Mouse (Mus musculus) hindbrain, embryonic 16.5 days (tissue): ENCODE measurements around the gene Olfr160. TPM values are rescaled to one million over a fixed set of nuclear protein-coding genes. Genes with fewer than 3 reads are reported as not detected.

ENCODE experiments used
- ATAC-seq: fragments of 200-750 bp; cut with Nextera tagmentation; 2 replicates; pipeline ENCODE4 v1.8.0; 2017; ENCODE audit warnings: moderate TSS enrichment, moderate library complexity
- H3K27ac ChIP-seq: fragments of 300-500 bp; sonication (generic); 2 replicates; pipeline ENCODE4 v1.5.1; 2014; ENCODE audit warnings: low read depth, mild to moderate bottlenecking, control low read depth, low read length, moderate library complexity
- H3K27me3 ChIP-seq: fragments of 300-500 bp; sonication (generic); replicated peaks from 2 replicates; pipeline ENCODE4 v1.6.1; 2014; ENCODE audit warnings: low read length; ENCODE audit not compliant: control insufficient read depth, insufficient read depth
- H3K36me3 ChIP-seq: fragments of 300-500 bp; sonication (generic); 2 replicates; pipeline ENCODE4 v1.6.1; 2014; ENCODE audit warnings: mild to moderate bottlenecking, low read length, moderate library complexity, mixed read lengths; ENCODE audit not compliant: control insufficient read depth, insufficient read depth
- H3K4me1 ChIP-seq: fragments of 300-500 bp; sonication (generic); 2 replicates; pipeline ENCODE4 v1.6.1; 2014; ENCODE audit warnings: low read depth, low read length; ENCODE audit not compliant: control insufficient read depth, insufficient read depth
- H3K4me2 ChIP-seq: fragments of 300-500 bp; sonication (generic); 2 replicates; pipeline ENCODE4 v1.6.1; 2014; ENCODE audit warnings: mild to moderate bottlenecking, low read length, control low read depth, moderate library complexity
- H3K4me3 ChIP-seq: fragments of 300-500 bp; sonication (generic); 2 replicates; pipeline ENCODE4 v1.5.1; 2014; ENCODE audit warnings: mild to moderate bottlenecking, low read length, control low read depth, moderate library complexity
- H3K9ac ChIP-seq: fragments of 300-500 bp; sonication (generic); 2 replicates; pipeline ENCODE4 v1.6.1; 2014; ENCODE audit warnings: low read depth, mild to moderate bottlenecking, control low read depth, low read length, moderate library complexity
- H3K9me3 ChIP-seq: fragments of 300-500 bp; sonication (generic); 2 replicates; pipeline ENCODE4 v1.6.1; 2014; ENCODE audit warnings: mild to moderate bottlenecking, low read length, moderate library complexity; ENCODE audit not compliant: control insufficient read depth
- WGBS: fragments of 180-500 bp; shearing (Covaris S2); extraction: QIAGEN DNeasy Blood & Tissue Kit; methylation state at CpG from one replicate; pipeline ENCODE4 v1.1.7; 2014; 5-methylcytosine and 5-hydroxymethylcytosine counted together
- polyA plus RNA-seq: library from polyadenylated mRNA; unstranded; fragments of >200 nt; fragmentation: Nextera tagmentation; extraction: Ambion mirVana; gene quantifications from 2 replicates; pipeline ENCODE4 v1.2.1, GENCODE M21; 2015

The Olfr160 gene
- polyA plus RNA-seq = not detected in 2 replicates

DNA sequence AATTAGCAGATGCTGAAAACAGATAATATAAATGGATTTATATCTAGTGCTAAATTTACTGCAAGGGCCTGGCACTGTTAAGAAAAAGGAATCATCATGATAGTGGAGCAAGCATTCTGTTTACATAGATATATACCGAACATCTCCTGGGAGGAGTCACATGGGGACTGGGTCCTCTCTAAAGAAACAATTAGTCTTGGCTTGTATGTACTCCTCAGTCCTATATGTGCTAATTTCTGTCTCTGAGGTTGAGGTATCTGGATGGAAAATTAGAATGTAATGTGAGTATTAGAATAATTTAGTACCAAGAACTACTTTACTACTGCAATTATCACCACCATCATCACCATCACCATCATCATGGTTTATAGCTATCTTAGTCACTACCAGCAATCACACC, at the start of gene Olfr160:
Gene Olfr160 (minus strand): TSS at position 101 of the 400 bp plus-strand sequence.
- 87% methylated on average over 1 of the region's 1 CpGs for WGBS
- no peak for ATAC-seq
- no peak within 1 kb of the TSS for H3K4me3 ChIP-seq

DNA sequence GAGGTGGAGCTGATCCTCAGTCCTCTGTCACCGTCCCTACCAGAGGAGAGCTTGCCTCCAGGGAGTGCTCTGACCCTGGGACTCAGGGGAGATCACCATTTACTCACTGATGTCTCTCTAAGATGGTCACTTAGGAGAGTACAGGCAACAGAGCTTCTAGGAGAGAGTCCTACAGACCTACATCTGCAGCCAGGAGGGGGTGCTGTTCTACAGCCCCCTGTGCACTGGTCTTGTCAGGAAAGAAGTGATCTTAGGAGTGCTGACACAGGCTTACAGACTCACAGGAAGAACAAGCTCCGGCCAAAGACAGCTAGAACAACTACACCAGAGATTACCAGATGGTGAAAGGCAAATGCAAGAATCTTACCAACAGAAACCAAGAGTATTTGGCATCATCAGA, 46.5 kb upstream of the Olfr160 start:
- ATAC-seq = no peak
- H3K4me2 ChIP-seq = no peak overlapping the region
- H3K27ac ChIP-seq = no peak overlapping the region
- H3K9ac ChIP-seq = no peak overlapping the region
- H3K4me1 ChIP-seq = no peaks in the 10 kb centered on the region
- 66% methylated on average over 2 of the region's 2 CpGs for WGBS
- no peaks in the 10 kb centered on the region for H3K9me3 ChIP-seq
- no peak overlapping the region for H3K4me3 ChIP-seq
- H3K27me3 ChIP-seq = no peaks in the 10 kb centered on the region
- H3K36me3 ChIP-seq = no peaks in the 10 kb centered on the region

More for the DNA sequence above, at the start of gene Olfr160:
- Histone ChIP-seq H3K4me1 (no peaks in the 10 kb centered on the region), H3K9me3 (no peaks in the 10 kb centered on the region), H3K9ac (no peak within 1 kb of the TSS), H3K27me3 (no peaks in the 10 kb centered on the region), H3K4me2 (no peak within 1 kb of the TSS), H3K27ac (no peak within 1 kb of the TSS), H3K36me3 (no peaks in the 10 kb centered on the region)

DNA sequence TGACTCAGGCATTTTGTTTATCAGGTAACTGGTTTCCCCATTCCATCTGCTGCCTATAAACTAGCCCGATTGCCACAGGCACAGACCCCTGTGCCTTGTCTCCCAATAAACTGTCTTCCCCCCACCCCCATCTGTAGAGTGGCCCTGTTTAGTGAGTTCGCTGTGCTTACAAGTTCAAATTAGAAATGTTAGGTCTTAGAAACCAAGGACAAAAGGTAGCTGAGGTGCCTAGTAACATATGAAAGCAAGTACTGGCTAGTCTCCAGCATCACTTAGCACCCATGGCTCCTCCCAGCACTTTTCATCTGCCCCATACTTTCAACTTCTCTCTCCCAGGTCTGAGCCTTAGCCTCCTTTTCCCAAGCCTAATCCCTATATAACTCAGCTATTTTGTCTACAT, 45.7 kb upstream of the Olfr160 start:
- Histone ChIP-seq H3K4me2 (no peak overlapping the region), H3K27me3 (no peaks in the 10 kb centered on the region), H3K4me3 (no peak overlapping the region), H3K9ac (no peak overlapping the region), H3K27ac (no peak overlapping the region), H3K36me3 (no peaks in the 10 kb centered on the region), H3K4me1 (no peaks in the 10 kb centered on the region), H3K9me3 (no peaks in the 10 kb centered on the region)
- ATAC-seq = peak; percentile 63; the same call in 1 of the 2 replicates
- 86% methylated on average over 2 of the region's 2 CpGs for WGBS

- no peak for ATAC-seq
- 68% methylated on average over 4 of the region's 4 CpGs for WGBS
- H3K4me1 ChIP-seq = no peaks in the 10 kb centered on the region; the same call in 1 of the 2 replicates
Measured at GRCm38 (mm10) chr9:37752006-37752405, 36.0 kb upstream of the Olfr160 start.

DNA sequence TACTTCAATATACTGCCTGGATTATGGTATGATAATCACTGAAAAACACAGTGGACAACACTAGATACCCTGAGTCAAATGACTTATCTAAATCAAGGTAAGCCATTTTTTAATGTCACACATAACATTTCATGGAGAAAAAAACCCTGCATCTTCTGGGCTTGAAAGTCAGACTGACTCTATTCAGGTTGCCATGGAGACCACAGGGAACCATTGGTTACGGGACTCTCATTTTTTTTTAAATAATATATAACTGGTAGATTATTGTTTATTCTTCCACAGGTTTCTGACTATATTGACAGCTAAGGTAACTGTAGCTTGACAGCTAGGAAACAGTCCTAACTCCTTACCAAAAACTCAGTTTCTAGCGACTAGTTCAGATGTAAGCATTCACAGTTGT, 35.4 kb upstream of the Olfr160 start:
- no peak overlapping the region for H3K4me2 ChIP-seq
- WGBS = 48% methylated on average over 2 of the region's 2 CpGs

More at GRCm38 (mm10) chr9:37752006-37752405, 36.0 kb upstream of the Olfr160 start:
- no peaks in the 10 kb centered on the region for H3K27me3 ChIP-seq
- H3K4me2 ChIP-seq = no peak overlapping the region
- H3K4me3 ChIP-seq = no peak overlapping the region
- H3K27ac ChIP-seq = no peak overlapping the region
- H3K9me3 ChIP-seq = no peaks in the 10 kb centered on the region
- H3K36me3 ChIP-seq = no peaks in the 10 kb centered on the region
- no peak overlapping the region for H3K9ac ChIP-seq

GRCm38 (mm10) chr9:37750319-37751075, 34.4 kb upstream of the Olfr160 start:
- H3K4me3 ChIP-seq = no peak overlapping the region
- H3K27me3 ChIP-seq = no peaks in the 10 kb centered on the region
- no peaks in the 10 kb centered on the region; the same call in 1 of the 2 replicates for H3K4me1 ChIP-seq
- no peak overlapping the region for H3K4me2 ChIP-seq
- no peaks in the 10 kb centered on the region for H3K9me3 ChIP-seq
- H3K36me3 ChIP-seq = no peaks in the 10 kb centered on the region
- H3K27ac ChIP-seq = no peak overlapping the region; the same call in 1 of the 2 replicates
- peak; percentile 82 for ATAC-seq
- 32% methylated on average over 7 of the region's 7 CpGs for WGBS
- H3K9ac ChIP-seq = no peak overlapping the region

More for the DNA sequence above, 35.4 kb upstream of the Olfr160 start:
- Histone ChIP-seq H3K36me3 (no peaks in the 10 kb centered on the region), H3K9me3 (no peaks in the 10 kb centered on the region), H3K27ac (no peak overlapping the region), H3K27me3 (no peaks in the 10 kb centered on the region), H3K4me3 (no peak overlapping the region), H3K9ac (no peak overlapping the region), H3K4me1 (no peaks in the 10 kb centered on the region; the same call in 1 of the 2 replicates)
- 0 out of 2 replicates have a peak, but pooled peaks have one; percentile 40 for ATAC-seq

- no peak within 1 kb of the TSS for H3K27ac ChIP-seq
- H3K4me3 ChIP-seq = no peak within 1 kb of the TSS
- no peaks in the 10 kb centered on the region for H3K9me3 ChIP-seq
- no peaks in the 10 kb centered on the region for H3K4me1 ChIP-seq
- no peaks in the 10 kb centered on the region for H3K27me3 ChIP-seq
- H3K36me3 ChIP-seq = no peaks in the 10 kb centered on the region
- no peak within 1 kb of the TSS for H3K4me2 ChIP-seq
- no peak for ATAC-seq
- H3K9ac ChIP-seq = no peak within 1 kb of the TSS
Measured at GRCm38 (mm10) chr9:37744806-37745205, 28.8 kb upstream of the Olfr160 start, which contains the start of gene Olfr874. Gene Olfr874 (plus strand): TSS chr9:37745106.

DNA sequence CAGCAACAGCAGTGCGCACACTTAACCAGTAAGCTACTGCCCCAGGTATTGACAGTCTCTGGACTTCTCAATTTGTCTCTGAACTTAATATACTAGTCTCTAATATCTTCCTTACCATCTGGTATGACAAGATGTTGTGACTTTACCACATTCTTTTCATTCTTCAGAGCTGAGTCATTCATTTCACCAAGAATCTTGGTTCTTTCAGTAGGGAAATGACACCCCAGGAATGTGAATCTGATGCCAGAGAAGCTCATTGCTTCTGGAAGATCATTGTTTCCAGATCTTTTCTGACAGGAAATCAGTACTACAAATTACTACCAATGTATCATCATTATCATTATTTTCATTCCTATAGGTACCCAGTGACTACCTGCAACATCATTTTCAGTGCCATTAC, 18.3 kb upstream of the Olfr160 start:
- Histone ChIP-seq H3K27me3 (no peaks in the 10 kb centered on the region), H3K27ac (no peak overlapping the region), H3K9me3 (no peaks in the 10 kb centered on the region), H3K4me3 (no peak overlapping the region), H3K4me2 (no peak overlapping the region), H3K4me1 (no peaks in the 10 kb centered on the region), H3K9ac (no peak overlapping the region), H3K36me3 (no peaks in the 10 kb centered on the region)
- 97% methylated on average over 1 of the region's 1 CpGs for WGBS
- ATAC-seq = no peak

DNA sequence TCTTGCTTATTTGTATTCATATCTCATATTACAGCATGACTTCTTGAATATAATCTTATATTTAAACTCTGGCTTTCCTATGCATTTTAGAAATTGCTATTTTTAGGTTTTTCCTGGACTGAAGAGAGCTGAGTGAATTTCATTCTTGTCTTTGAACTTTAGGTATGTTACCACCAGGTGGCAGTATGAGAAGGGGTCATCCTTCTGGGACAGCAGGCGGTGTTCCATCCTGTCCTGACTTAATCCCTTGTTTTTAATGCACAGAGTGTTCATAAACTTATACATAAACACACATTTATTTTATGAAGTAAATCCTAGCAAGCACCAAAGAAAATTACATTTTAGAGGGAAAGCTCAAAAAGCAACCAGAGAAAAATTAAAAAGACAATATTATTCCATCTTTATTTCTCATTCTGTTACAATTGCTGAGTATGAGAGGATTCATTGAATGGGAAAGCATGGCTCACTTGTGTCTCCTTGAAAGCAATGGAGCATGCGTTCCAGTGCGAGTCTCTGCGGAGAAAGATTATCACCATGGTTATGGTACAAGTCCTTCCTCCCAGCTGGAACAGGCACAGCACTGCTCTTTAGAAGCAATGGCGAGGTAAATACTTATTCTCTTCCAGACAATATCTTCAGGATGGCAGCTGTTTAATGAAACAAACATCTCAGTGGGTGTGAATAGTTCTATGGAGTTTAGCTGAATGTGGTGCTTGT, 25.9 kb downstream of the Olfr160 start:
- no peaks in the 10 kb centered on the region for H3K27me3 ChIP-seq
- peak; percentile 89 for ATAC-seq
- no peaks in the 10 kb centered on the region for H3K36me3 ChIP-seq
- WGBS = 32% methylated on average over 5 of the region's 5 CpGs
- no peak overlapping the region for H3K4me3 ChIP-seq
- H3K27ac ChIP-seq = no peak overlapping the region
- no peak overlapping the region for H3K9ac ChIP-seq
- no peaks in the 10 kb centered on the region for H3K4me1 ChIP-seq
- no peak overlapping the region for H3K4me2 ChIP-seq
- no peaks in the 10 kb centered on the region for H3K9me3 ChIP-seq
